Mouse (Mus musculus) kidney, embryonic 14.5 days (tissue): ENCODE results near the gene Hsd11b2. TPM values are rescaled to one million over a fixed set of nuclear protein-coding genes. Genes with fewer than 3 reads are reported as not detected.

Experiments used
- ATAC-seq: fragments of 200-750 bp; cut with Nextera tagmentation; 2 replicates; pipeline ENCODE4 v1.8.0; 2017; ENCODE audit warnings: moderate number of reproducible peaks, mild to moderate bottlenecking, moderate TSS enrichment, moderate library complexity; ENCODE audit not compliant: low FRiP score, low TSS enrichment
- H3K27ac ChIP-seq: fragments of 300-500 bp; sonication (generic); 2 replicates; pipeline ENCODE4 v1.5.1; 2014; ENCODE audit warnings: low read depth, mild to moderate bottlenecking, low read length, moderate library complexity, mixed read lengths
- H3K27me3 ChIP-seq: fragments of 300-500 bp; sonication (generic); 2 replicates; pipeline ENCODE4 v1.6.1; 2014; ENCODE audit warnings: mild to moderate bottlenecking, low read length; ENCODE audit not compliant: control insufficient read depth, insufficient read depth
- H3K36me3 ChIP-seq: fragments of 300-500 bp; sonication (generic); 2 replicates; pipeline ENCODE4 v1.6.1; 2014; ENCODE audit warnings: low read length, mixed read lengths; ENCODE audit not compliant: control insufficient read depth, insufficient read depth
- H3K4me1 ChIP-seq: fragments of 300-500 bp; sonication (generic); 2 replicates; pipeline ENCODE4 v1.6.1; 2014; ENCODE audit warnings: low read length, mixed read lengths; ENCODE audit not compliant: control insufficient read depth, insufficient read depth
- H3K4me2 ChIP-seq: fragments of 300-500 bp; sonication (generic); replicated peaks from 2 replicates; pipeline ENCODE4 v1.6.1; 2014; ENCODE audit warnings: low read depth, mild to moderate bottlenecking, low read length
- H3K4me3 ChIP-seq: fragments of 300-500 bp; sonication (generic); 2 replicates; pipeline ENCODE4 v1.5.1; 2014; ENCODE audit warnings: mild to moderate bottlenecking, low read length
- H3K9ac ChIP-seq: fragments of 300-500 bp; sonication (generic); 2 replicates; pipeline ENCODE4 v1.6.1; 2014; ENCODE audit warnings: low read depth, mild to moderate bottlenecking, low read length, moderate library complexity
- H3K9me3 ChIP-seq: fragments of 300-500 bp; sonication (generic); 2 replicates; pipeline ENCODE4 v1.6.1; 2016; ENCODE audit warnings: low read length; ENCODE audit not compliant: control insufficient read depth
- WGBS: fragments of 180-500 bp; shearing (Covaris S2); extraction: QIAGEN DNeasy Blood & Tissue Kit; methylation state at CpG from one replicate; pipeline ENCODE4 v1.1.7; 2014; 5-methylcytosine and 5-hydroxymethylcytosine counted together
- polyA plus RNA-seq: library from polyadenylated mRNA; unstranded; fragments of >200 nt; fragmentation: Nextera tagmentation; extraction: Ambion mirVana; gene quantifications from 2 replicates; pipeline ENCODE4 v1.2.1, GENCODE M21; 2014

Hsd11b2 gene
- polyA plus RNA-seq, 1 experiment from 2014 or later, result 40.2 TPM

DNA sequence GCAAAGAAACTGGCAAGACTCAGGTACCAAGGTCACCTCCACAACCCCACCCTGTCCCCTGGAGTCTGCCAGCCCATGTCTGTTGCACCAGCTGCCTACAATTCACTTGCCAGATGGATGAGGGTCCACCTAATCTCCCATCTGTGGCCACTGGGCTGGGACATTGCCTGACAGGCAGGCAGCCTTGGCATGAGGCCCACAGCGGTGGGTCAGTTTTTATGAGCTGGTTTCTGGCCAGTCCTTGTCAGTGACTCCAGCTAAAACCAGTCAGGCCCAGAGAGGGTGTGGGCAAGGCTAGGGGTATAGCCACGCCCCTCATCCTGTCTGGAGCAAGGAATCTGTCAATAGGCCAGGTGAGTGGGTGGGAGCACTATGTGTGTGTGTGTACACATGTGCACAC is 8.6 kb downstream of the Hsd11b2 start:
- no peaks in the 10 kb centered on the region for H3K9me3 ChIP-seq
- H3K4me3 ChIP-seq, result no peak overlapping the region
- 68% methylated on average over 2 of the region's 2 CpGs for WGBS
- no peaks in the 10 kb centered on the region for H3K27me3 ChIP-seq
- peaks cover 21% of the 10 kb centered on the region for H3K4me1 ChIP-seq
- ATAC-seq, result 0 out of 2 replicates have a peak, but pooled peaks have one; percentile 16
- no peak overlapping the region for H3K9ac ChIP-seq
- no peak overlapping the region for H3K27ac ChIP-seq
- peaks cover 32% of the 10 kb centered on the region for H3K36me3 ChIP-seq
- no peak overlapping the region for H3K4me2 ChIP-seq

DNA sequence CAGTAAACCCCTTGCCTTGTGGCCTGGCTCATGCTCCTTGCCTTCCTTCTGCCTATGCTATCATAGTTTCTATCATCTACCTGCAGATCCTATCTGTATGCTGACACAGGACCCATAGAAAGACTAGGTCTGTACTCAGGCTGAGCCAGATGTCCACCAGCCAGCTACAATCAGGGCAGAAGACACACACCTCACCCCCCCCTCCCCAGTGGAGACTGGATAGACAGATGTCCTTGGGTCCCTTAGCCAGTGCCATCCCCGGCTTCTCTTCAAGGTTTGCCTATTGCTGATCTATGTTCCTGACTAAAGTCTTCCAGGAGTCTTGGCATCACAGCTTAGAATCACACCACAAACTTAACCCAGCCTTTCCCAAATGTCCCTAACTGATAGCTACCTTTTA is 9.7 kb downstream of the Hsd11b2 start:
- Histone ChIP-seq H3K4me3 (no peak overlapping the region), H3K36me3 (peaks cover 23% of the 10 kb centered on the region), H3K4me1 (peaks cover 13% of the 10 kb centered on the region), H3K9me3 (no peaks in the 10 kb centered on the region), H3K27me3 (no peaks in the 10 kb centered on the region), H3K27ac (no peak overlapping the region), H3K4me2 (no peak overlapping the region), H3K9ac (no peak overlapping the region)
- no peak for ATAC-seq
- 93% methylated on average over 1 of the region's 1 CpGs for WGBS

DNA sequence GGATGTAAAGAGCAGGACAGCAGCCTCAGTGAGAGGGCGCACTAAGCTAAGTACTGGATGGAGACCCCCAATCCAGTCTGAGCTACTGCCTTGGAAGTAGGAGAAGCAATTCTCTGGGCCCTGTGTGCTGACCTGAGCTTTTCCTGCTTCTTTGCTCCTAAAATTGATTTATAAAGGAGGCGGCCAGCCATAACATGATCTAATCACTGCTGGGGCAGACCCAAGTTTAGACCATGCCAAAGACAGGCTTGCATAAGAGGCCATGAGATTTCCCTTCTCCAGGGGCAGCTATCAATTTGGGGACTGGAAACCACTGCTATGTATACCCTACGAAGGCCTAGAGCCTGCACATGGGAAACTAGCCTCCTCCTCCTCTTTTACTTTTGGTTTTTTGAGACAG is 10.7 kb downstream of the Hsd11b2 start:
- H3K27ac ChIP-seq, result no peak overlapping the region
- H3K4me1 ChIP-seq, result peaks cover 21% of the 10 kb centered on the region
- no peaks in the 10 kb centered on the region for H3K9me3 ChIP-seq
- H3K36me3 ChIP-seq, result peaks cover 15% of the 10 kb centered on the region
- no peak for ATAC-seq
- no peak overlapping the region for H3K4me2 ChIP-seq
- no peak overlapping the region for H3K9ac ChIP-seq
- H3K27me3 ChIP-seq, result no peaks in the 10 kb centered on the region
- H3K4me3 ChIP-seq, result no peak overlapping the region
- WGBS, result 52% methylated on average over 3 of the region's 3 CpGs

DNA sequence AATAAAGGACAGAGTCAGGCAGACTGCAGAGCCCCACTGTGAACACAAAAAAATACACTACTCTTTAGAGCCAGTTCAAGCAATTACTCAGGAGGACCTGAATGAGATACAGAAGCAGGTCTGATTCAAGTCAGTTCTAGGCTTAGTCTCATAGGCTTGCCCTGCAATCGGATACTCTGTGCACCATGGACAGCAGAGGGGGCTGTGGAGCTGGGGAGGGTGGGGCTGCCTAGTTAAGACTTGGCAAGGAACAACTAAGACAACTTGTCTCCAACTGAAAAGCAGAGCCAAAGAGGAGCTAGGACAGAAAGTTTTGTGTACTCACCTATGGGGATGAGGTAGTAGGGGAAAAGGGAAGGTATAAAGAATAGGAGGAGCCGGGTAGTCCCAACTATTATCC is 13.2 kb downstream of the Hsd11b2 start:
- peaks cover 21% of the 10 kb centered on the region for H3K4me1 ChIP-seq
- no peak for ATAC-seq
- H3K9me3 ChIP-seq, result no peaks in the 10 kb centered on the region
- H3K4me2 ChIP-seq, result no peak overlapping the region
- no peak overlapping the region for H3K27ac ChIP-seq
- peaks cover 11% of the 10 kb centered on the region; the same call in 1 of the 2 replicates for H3K36me3 ChIP-seq
- no peak overlapping the region for H3K9ac ChIP-seq
- WGBS, result 71% methylated on average over 2 of the region's 2 CpGs
- H3K27me3 ChIP-seq, result no peaks in the 10 kb centered on the region
- no peak overlapping the region for H3K4me3 ChIP-seq

DNA sequence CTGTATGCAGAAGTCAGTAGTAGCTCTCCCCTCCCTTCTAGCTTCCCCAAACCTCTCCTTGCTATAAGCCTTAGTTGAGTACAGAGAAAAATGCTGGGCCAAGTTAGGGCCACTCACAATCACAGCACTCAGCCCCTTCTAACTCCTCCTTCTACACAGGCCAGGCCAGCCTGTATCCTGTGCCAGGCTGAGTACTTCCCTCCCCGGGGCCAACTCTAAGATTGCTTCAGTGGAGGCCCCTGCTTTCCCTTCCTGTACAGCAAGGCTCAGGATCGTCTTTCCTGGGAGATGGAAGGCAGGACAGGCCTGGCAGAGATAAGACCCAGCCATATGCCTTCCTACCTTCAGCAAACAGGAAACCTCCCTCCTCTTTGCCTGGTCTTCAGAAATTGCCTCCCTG is 14.9 kb downstream of the Hsd11b2 start:
- Histone ChIP-seq H3K9ac (peak overlapping the region; percentile 20), H3K27ac (peak overlapping the region; percentile 71), H3K9me3 (no peaks in the 10 kb centered on the region), H3K36me3 (peaks cover 25% of the 10 kb centered on the region), H3K4me2 (no peak overlapping the region), H3K4me1 (peaks cover 21% of the 10 kb centered on the region), H3K27me3 (no peaks in the 10 kb centered on the region), H3K4me3 (no peak overlapping the region)
- 9% methylated on average over 2 of the region's 2 CpGs for WGBS
- ATAC-seq, result peak; percentile 58; the same call in 1 of the 2 replicates

DNA sequence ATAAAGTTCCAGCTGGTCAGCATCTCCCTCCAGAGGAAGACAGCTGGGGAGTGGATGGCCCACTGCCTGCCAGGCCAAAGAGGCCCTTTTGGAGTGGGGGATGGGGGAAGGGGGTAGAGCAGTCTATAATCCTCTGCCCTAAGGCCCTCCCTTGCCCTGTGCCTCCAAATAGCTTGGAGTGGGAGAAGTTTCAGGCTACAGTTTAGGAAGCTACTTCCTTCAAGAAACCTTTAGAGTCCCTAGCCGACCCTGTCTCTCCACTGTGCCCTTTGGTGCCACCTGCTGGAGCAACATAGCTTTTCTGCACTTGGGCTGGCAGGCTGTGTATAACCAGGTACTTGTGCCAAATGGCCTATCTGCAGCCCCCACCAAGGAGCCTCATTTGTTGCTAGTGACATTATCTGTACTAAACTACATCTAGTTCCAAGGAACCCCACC is 15.4 kb downstream of the Hsd11b2 start:
- WGBS, result 0% methylated on average over 1 of the region's 1 CpGs
- peak overlapping the region; percentile 71 for H3K27ac ChIP-seq
- H3K9me3 ChIP-seq, result no peaks in the 10 kb centered on the region
- no peak overlapping the region for H3K4me2 ChIP-seq
- ATAC-seq, result peak; percentile 82
- H3K4me3 ChIP-seq, result no peak overlapping the region
- peaks cover 27% of the 10 kb centered on the region for H3K36me3 ChIP-seq
- peak overlapping the region; percentile 20 for H3K9ac ChIP-seq
- no peaks in the 10 kb centered on the region for H3K27me3 ChIP-seq
- peaks cover 16% of the 10 kb centered on the region for H3K4me1 ChIP-seq

DNA sequence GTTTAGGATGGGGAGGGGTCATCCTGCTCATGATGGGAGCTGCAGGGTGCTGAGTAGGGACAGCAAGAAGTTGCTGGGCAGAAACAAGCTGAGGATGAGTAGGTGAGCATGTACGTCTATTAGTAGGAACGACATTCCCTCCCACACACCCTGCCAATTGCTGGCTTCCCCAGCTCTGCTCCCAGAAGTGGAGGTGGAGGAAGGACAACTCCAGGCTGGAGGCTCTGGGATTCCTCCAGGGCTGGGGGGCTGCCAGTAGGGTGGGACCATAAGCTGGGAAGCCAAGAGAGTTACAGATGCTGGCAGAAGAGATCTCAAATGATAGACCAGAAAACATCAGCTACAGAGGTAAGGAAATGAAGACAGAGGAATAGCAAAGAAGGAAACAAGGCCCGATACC is 18.0 kb downstream of the Hsd11b2 start:
- Histone ChIP-seq H3K36me3 (peaks cover 31% of the 10 kb centered on the region), H3K9ac (no peak overlapping the region), H3K4me2 (no peak overlapping the region), H3K27ac (no peak overlapping the region), H3K4me3 (no peak overlapping the region), H3K4me1 (peaks cover 8% of the 10 kb centered on the region), H3K9me3 (no peaks in the 10 kb centered on the region), H3K27me3 (no peaks in the 10 kb centered on the region)
- ATAC-seq, result no peak
- 77% methylated on average over 3 of the region's 3 CpGs for WGBS

DNA sequence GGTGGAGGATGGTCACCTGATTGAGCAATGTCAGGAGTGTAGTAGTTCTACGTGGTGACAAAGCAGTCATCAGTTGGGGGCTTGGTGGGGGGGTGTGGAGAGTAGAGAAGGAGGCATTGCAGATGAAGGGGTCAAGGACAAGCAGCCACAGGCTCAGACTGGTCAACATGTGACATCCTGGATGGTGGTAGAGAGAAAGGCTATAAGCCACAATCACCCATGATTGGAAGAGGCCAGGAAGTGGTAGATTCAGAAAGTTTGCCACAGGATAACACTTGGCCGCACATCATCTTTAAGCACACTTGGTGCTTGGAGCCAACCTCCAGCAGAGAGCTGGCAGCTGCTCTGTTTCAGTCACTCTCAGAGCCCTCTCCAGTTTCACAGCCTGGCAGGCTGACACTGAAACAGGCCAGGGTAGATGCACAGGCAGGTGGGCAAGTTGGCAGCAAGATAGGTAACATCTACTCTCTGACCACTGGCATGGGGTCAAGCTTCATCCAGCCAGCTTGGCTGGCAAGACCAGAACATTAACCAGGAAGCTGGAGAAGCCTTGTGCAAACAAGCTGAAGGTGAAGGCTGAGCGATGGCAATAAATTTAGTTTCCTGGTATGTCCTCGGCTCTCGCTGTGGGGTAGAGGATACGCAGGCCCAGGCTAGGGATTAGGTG is 18.6 kb downstream of the Hsd11b2 start:
- Histone ChIP-seq H3K27ac (no peak overlapping the region), H3K9ac (no peak overlapping the region), H3K4me3 (no peak overlapping the region), H3K4me2 (no peak overlapping the region), H3K36me3 (peaks cover 35% of the 10 kb centered on the region), H3K9me3 (no peaks in the 10 kb centered on the region), H3K4me1 (peaks cover 8% of the 10 kb centered on the region), H3K27me3 (no peaks in the 10 kb centered on the region)
- WGBS, result 61% methylated on average over 6 of the region's 6 CpGs
- no peak for ATAC-seq

DNA sequence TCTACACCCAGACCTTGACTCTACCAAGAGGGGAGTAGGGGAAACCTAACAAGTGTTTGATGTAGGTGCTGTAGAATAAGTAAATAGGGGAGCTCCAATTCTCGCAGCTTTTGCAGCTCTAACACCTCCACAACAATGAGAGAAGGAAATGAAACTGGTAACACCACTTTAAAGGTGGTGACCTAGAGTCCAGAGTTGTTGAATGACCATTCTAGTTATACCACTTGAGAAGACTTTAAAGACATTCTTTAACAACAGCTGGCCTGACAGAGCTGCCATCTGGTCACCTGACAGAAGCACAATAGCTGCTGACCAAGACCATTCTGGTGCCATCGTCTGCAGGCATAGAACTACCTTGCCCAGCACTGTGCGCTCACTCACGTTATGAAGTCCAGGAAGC is 20.4 kb downstream of the Hsd11b2 start:
- no peak for ATAC-seq
- Histone ChIP-seq H3K27ac (no peak overlapping the region), H3K4me1 (peaks cover 7% of the 10 kb centered on the region), H3K9ac (no peak overlapping the region), H3K9me3 (no peaks in the 10 kb centered on the region), H3K4me3 (no peak overlapping the region), H3K36me3 (peaks cover 35% of the 10 kb centered on the region), H3K4me2 (no peak overlapping the region), H3K27me3 (no peaks in the 10 kb centered on the region)
- WGBS, result 70% methylated on average over 4 of the region's 4 CpGs
